Mouse (Mus musculus) testis, adult 2 months (tissue): ENCODE results near the gene Rhou.

Source experiments
- CTCF ChIP-seq: fragments of 200-500 bp; IDR thresholded peaks from 2 replicates; pipeline ENCODE4 v1.5.1; 2012; ENCODE audit warnings: low read depth, mild to moderate bottlenecking, inconsistent platforms, low read length, moderate library complexity; ENCODE audit not compliant: control insufficient read depth, insufficient read depth, insufficient replicate concordance
- POLR2A ChIP-seq: fragments of 200-500 bp; IDR thresholded peaks from 2 replicates; pipeline ENCODE4 v1.6.1; 2012; ENCODE audit warnings: low read depth, mild to moderate bottlenecking, inconsistent platforms, low read length, moderate library complexity; ENCODE audit not compliant: control insufficient read depth

- TF ChIP-seq CTCF (no peak), POLR2A (no peak)
Measured at GRCm38 (mm10) chr8:123684806-123685205, 31.1 kb downstream of the Rhou start.
